Comparison of ENCODE assay signal across 13 mouse cellular contexts in genomic region chr2:69471837-69472236, GRCm38 (mm10).
DNase-seq lines count a peak whose midpoint lies in the region; ATAC-seq and TF ChIP-seq lines count a peak whose summit lies in the region.
"Had no signal": no experiment of that assay in that cellular context is flagged by ENCODE, and none has a peak within 500 bp of the region (broad histone marks: within the 10 kb centered on the region; RNA-seq: fewer than 3 reads in every experiment).

No protein-coding gene starts in this region.

- 78% methylated on average over 4 of the region's 4 CpGs for WGBS in heart, postnatal 0 days
- WGBS in heart, embryonic 12.5 days = 77% methylated on average over 4 of the region's 4 CpGs
- 94% methylated on average over 4 of the region's 4 CpGs for WGBS in midbrain, embryonic 14.5 days
- 93% methylated on average over 4 of the region's 4 CpGs for WGBS in midbrain, embryonic 11.5 days

- DNase-seq in heart, postnatal 0 days (ENCODE audit: low spot score) = peak; percentile 19
- peak; percentile 6 for DNase-seq in midbrain, embryonic 14.5 days
- DNase-seq in midbrain, embryonic 11.5 days (ENCODE audit: low spot score, missing footprints) = no peak
- peak; percentile 35 for DNase-seq in brain, adult 2 months (ENCODE audit: low read depth, low spot score)
- DNase-seq in lung, postnatal 25 days (ENCODE audit: low spot score) = peak; percentile 4
- no peak for DNase-seq in cerebellum, adult 11-12 months
- DNase-seq: adrenal gland, postnatal 14 days; gastrocnemius, postnatal 14 days; thymus, postnatal 4 days had no signal

- H3K36me3 ChIP-seq in heart, postnatal 0 days (replicated peaks; ENCODE audit: control insufficient read depth, insufficient read depth, low read length) = no peaks in the 10 kb centered on the region
- H3K36me3 ChIP-seq in heart, embryonic 12.5 days = no peaks in the 10 kb centered on the region
- H3K36me3 ChIP-seq in midbrain, embryonic 14.5 days (ENCODE audit: control insufficient read depth, insufficient read depth, low read length) = no peaks in the 10 kb centered on the region; the same call in 1 of the 2 replicates
- no peaks in the 10 kb centered on the region; the same call in 1 of the 2 replicates for H3K36me3 ChIP-seq in midbrain, embryonic 11.5 days (ENCODE audit: control insufficient read depth, insufficient read depth, low read length)
- H3K36me3 ChIP-seq: heart, embryonic 13.5 days; hindbrain, embryonic 13.5 days; liver, embryonic 12.5 days had no signal

- H3K27ac ChIP-seq in heart, postnatal 0 days (ENCODE audit: low read depth) = no peak overlapping the region
- H3K27ac ChIP-seq in heart, embryonic 12.5 days (ENCODE audit: poor library complexity, severe bottlenecking) = no peak overlapping the region
- no peak overlapping the region for H3K27ac ChIP-seq in midbrain, embryonic 14.5 days (replicated peaks; ENCODE audit: low read depth, low read length)
- H3K27ac ChIP-seq in midbrain, embryonic 11.5 days (ENCODE audit: low read depth, low read length) = no peak overlapping the region
- H3K27ac ChIP-seq: heart, embryonic 13.5 days; hindbrain, embryonic 13.5 days; liver, embryonic 12.5 days had no signal

- ATAC-seq in heart, postnatal 0 days (ENCODE audit: insufficient read depth, low read depth) = peak; percentile 41; the same call in 1 of the 2 replicates
- no peak for ATAC-seq in heart, embryonic 12.5 days (ENCODE audit: insufficient number of reproducible peaks, low FRiP score)
- no peak for ATAC-seq in midbrain, embryonic 14.5 days (ENCODE audit: low FRiP score, low TSS enrichment)
- ATAC-seq in midbrain, embryonic 11.5 days (ENCODE audit: low FRiP score) = no peak
- ATAC-seq: liver, embryonic 12.5 days had no signal

- H3K9me3 ChIP-seq in heart, postnatal 0 days (replicated peaks; ENCODE audit: control insufficient read depth, low read length) = no peaks in the 10 kb centered on the region
- no peaks in the 10 kb centered on the region for H3K9me3 ChIP-seq in heart, embryonic 12.5 days (replicated peaks)
- H3K9me3 ChIP-seq in midbrain, embryonic 14.5 days (ENCODE audit: control insufficient read depth, low read length) = no peaks in the 10 kb centered on the region
- H3K9me3 ChIP-seq in midbrain, embryonic 11.5 days (ENCODE audit: control insufficient read depth, low read length) = no peaks in the 10 kb centered on the region
- H3K9me3 ChIP-seq: heart, embryonic 13.5 days; hindbrain, embryonic 13.5 days; liver, embryonic 12.5 days had no signal

- H3K4me2 ChIP-seq in heart, postnatal 0 days (ENCODE audit: low read depth, low read length) = no peak overlapping the region
- no peak overlapping the region for H3K4me2 ChIP-seq in heart, embryonic 12.5 days
- no peak overlapping the region for H3K4me2 ChIP-seq in midbrain, embryonic 14.5 days (ENCODE audit: low read length)
- no peak overlapping the region for H3K4me2 ChIP-seq in midbrain, embryonic 11.5 days
- H3K4me2 ChIP-seq: heart, embryonic 13.5 days; hindbrain, embryonic 13.5 days; liver, embryonic 12.5 days had no signal

- H3K27me3 ChIP-seq in heart, postnatal 0 days (ENCODE audit: control insufficient read depth, insufficient read depth, low read length) = no peaks in the 10 kb centered on the region
- peaks cover 18% of the 10 kb centered on the region for H3K27me3 ChIP-seq in heart, embryonic 12.5 days (replicated peaks)
- no peaks in the 10 kb centered on the region for H3K27me3 ChIP-seq in midbrain, embryonic 14.5 days (ENCODE audit: control insufficient read depth, insufficient read depth, low read length)
- no peaks in the 10 kb centered on the region for H3K27me3 ChIP-seq in midbrain, embryonic 11.5 days (ENCODE audit: control insufficient read depth, insufficient read depth, low read length)
- H3K27me3 ChIP-seq: hindbrain, embryonic 13.5 days; liver, embryonic 12.5 days had no signal

- peak; percentile 36 for TF ChIP-seq CTCF in heart, postnatal 0 days (IDR thresholded peaks at IDR 0.05; ENCODE audit: low read depth)

- H3K4me1 ChIP-seq in heart, postnatal 0 days (ENCODE audit: control insufficient read depth, insufficient read depth) = 0 out of 2 replicates have a peak, but pooled peaks cover 5% of the 10 kb centered on the region
- H3K4me1 ChIP-seq in heart, embryonic 12.5 days (replicated peaks) = 0 out of 2 replicates have a peak, but pooled peaks cover 4% of the 10 kb centered on the region
- H3K4me1 ChIP-seq in midbrain, embryonic 14.5 days (ENCODE audit: control insufficient read depth, insufficient read depth, low read length) = no peaks in the 10 kb centered on the region
- H3K4me1 ChIP-seq in midbrain, embryonic 11.5 days (ENCODE audit: control insufficient read depth, insufficient read depth, low read length) = no peaks in the 10 kb centered on the region
- H3K4me1 ChIP-seq: hindbrain, embryonic 13.5 days; liver, embryonic 12.5 days had no signal

- H3K4me3 ChIP-seq in heart, postnatal 0 days (ENCODE audit: low read depth, low read length) = no peak overlapping the region
- no peak overlapping the region for H3K4me3 ChIP-seq in heart, embryonic 12.5 days
- H3K4me3 ChIP-seq in midbrain, embryonic 14.5 days (replicated peaks; ENCODE audit: low read depth, low read length) = no peak overlapping the region
- H3K4me3 ChIP-seq in midbrain, embryonic 11.5 days (ENCODE audit: low read depth, low read length) = no peak overlapping the region
- H3K4me3 ChIP-seq: heart, embryonic 13.5 days; hindbrain, embryonic 13.5 days; liver, embryonic 12.5 days had no signal

- H3K9ac ChIP-seq in heart, postnatal 0 days (replicated peaks; ENCODE audit: low read depth, low read length) = no peak overlapping the region
- H3K9ac ChIP-seq in heart, embryonic 12.5 days = no peak overlapping the region
- H3K9ac ChIP-seq in midbrain, embryonic 14.5 days (replicated peaks; ENCODE audit: low read length) = no peak overlapping the region
- H3K9ac ChIP-seq in midbrain, embryonic 11.5 days (ENCODE audit: low read length) = no peak overlapping the region
- H3K9ac ChIP-seq: heart, embryonic 13.5 days; hindbrain, embryonic 13.5 days; liver, embryonic 12.5 days had no signal

- TF ChIP-seq EP300 in heart, postnatal 0 days (IDR thresholded peaks at IDR 0.05; ENCODE audit: low read depth) = no peak

Comparison
In these comparisons a context has a peak if more than half of its experiments do, and no peak if none do; other contexts are left out.
1. DNase-seq: peak in heart, postnatal 0 days (single experiment), midbrain, embryonic 14.5 days (single experiment), brain, adult 2 months (single experiment) and lung, postnatal 25 days (single experiment); none in midbrain, embryonic 11.5 days (single experiment) and cerebellum, adult 11-12 months (single experiment).